Mouse (Mus musculus) layer of hippocampus, postnatal 36 days (tissue): ENCODE results near the gene Gm9964. TPM values are rescaled to one million over a fixed set of nuclear protein-coding genes. Genes with fewer than 3 reads are reported as not detected.

Experiments used
- DNase-seq, 2 experiments: peaks; one replicate each; pipeline ENCODE4 v3.0.0; 2022
- total RNA-seq, 2 experiments: library from RNA; stranded (reverse); gene quantifications; 2 replicates each; pipeline ENCODE4 v1.2.3; 2021

Gm9964 gene
- total RNA-seq, 2 experiments from 2014 or later, result 0.50 TPM; not detected in 1

DNA sequence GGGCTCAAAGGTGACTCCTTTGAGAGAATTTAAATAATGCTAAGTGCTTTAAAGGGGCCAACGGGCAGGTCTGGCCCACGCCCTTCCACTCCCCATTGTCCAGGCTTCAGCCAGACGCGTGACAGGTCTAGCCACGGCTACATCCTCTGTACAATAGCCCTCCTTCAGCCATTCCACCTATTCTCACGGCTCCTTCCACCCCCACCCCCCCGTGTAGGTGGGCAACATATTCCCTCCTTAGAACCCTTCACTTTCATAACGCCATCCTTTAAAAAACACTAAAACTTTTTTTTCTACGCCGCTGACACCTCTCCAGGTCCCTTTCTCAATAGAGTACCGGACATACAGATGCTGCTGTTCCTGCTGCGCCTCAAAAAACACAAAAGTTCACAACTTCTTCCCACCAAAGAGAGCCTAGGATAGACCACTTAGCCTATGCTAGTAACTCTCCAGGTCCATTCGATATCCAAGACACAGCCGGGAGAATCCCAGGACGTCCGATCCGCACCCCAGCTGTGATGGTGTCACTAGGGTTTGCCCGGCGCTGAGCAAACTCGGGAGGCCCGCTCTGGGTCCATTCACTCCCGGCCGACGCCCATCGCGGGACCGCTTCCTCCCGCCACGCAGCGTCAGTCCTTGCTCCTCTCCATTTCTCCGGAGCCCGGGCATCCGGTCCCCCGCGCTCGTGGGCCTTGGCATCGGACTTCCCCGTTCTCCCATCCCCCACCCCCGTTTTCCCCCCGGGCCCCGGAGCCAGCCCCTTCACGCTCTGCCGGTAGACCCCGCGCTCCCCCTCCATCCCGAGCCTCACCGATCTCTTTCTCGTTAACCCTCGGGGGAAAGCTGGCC lies 42.9 kb downstream of the Gm9964 start:
- peak; percentile 20 to 31 for DNase-seq

DNA sequence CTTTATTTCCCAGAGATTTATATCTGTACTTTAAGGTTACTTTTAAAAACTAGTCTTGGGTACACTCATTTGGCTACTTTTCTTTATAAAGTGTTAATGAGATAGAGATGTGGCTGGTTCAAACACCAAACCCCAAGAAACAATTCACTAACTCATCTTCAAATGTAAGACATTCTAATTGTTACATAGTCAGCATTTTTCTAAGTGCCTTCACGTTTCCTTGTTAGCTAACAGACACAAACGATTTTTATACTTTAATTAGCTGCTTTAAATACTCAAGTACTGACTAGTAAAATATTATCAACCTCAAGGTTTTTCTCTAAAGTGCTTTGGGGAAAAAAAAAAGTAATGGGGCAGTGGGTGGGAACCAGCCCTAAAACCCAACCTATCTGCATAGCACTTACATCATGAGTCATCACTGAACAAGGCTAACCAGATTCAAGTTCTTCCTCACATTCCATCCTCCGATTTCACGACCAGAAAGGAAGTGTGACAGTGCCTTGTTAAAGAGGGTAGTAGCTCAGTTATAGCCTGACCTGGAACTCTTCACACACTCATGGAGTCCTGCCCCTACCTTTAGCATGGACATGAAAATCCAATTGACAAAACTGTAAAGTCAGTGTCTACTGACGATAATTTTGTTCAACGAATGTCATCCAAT lies 43.7 kb downstream of the Gm9964 start:
- DNase-seq, result no peak

Other genes starting within 250 kb of the Gm9964 start
- 100 to 1,000 TPM; 183 to 261 TPM for gene Ksr1, start 150.5 kb downstream of the Gm9964 start, total RNA-seq
- 10 to 100 TPM; 77.1 to 81.3 TPM for gene Wsb1, start 42.2 kb downstream of the Gm9964 start, total RNA-seq
- 100 to 1,000 TPM; 116 to 123 TPM for gene Nf1, start 42.8 kb upstream of the Gm9964 start, total RNA-seq
- gene Omg, start 207.2 kb upstream of the Gm9964 start, total RNA-seq, result 10 to 100 TPM; 80.9 to 92.7 TPM
- under 1 TPM; 0.42 to 0.61 TPM for gene Evi2b, start 226.9 kb upstream of the Gm9964 start, total RNA-seq
- under 1 TPM in 1 of 2 experiments, not detected in 1; 0.23 TPM for gene Evi2, start 233.7 kb upstream of the Gm9964 start, total RNA-seq
- 10 to 100 TPM; 21.6 to 22.8 TPM for gene Evi2a, start 233.7 kb upstream of the Gm9964 start, total RNA-seq